ENCODE assay signal across 8 mouse cellular contexts in the genomic region with DNA sequence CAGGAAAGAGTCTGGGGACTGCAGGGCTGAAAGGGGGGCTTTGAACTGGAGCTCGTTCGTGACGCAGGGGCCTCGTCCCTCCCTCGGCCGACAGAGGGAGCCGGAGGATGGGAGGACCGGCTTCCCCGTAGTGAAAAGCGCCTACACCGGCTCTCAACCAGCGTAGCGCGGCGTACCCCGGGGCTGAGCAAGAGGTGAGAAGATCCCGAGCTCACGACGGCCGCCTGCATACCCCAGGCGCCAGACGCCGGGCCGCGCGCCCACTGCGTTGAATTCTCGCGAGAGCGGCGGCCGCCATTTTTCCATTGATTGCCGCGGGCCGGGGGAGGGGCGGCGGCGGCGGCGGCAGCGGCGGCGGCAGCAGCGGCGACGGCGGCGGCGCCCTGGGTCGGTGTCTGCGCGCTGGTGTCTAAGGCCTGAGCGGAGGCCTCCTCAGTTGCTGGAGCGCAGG. TPM values are rescaled to one million over a fixed set of nuclear protein-coding genes. Genes with fewer than 3 reads are reported as not detected.
A peak's percentile ranks its signal among the peaks of the same experiment; 100 is the strongest.
DNase-seq lines count a peak whose midpoint lies in the region; ATAC-seq lines count a peak whose summit lies in the region.

A gene (plus strand): TSS at position 355 of the 451 bp plus-strand sequence.

- peaks cover 12% of the 10 kb centered on the region; the same call in 1 of the 2 replicates for H3K27me3 ChIP-seq in forebrain, embryonic 10.5 days (ENCODE audit: poor library complexity, severe bottlenecking)
- no peaks in the 10 kb centered on the region for H3K27me3 ChIP-seq in heart, embryonic 14.5 days (ENCODE audit: control insufficient read depth, insufficient read depth, low read length)
- no peaks in the 10 kb centered on the region for H3K27me3 ChIP-seq in liver, embryonic 12.5 days (replicated peaks)
- no peaks in the 10 kb centered on the region for H3K27me3 ChIP-seq in splenic B cell, adult 2 months (ENCODE audit: control insufficient read depth, insufficient read depth, low read length, poor library complexity, severe bottlenecking)

- peak; percentile 84 for DNase-seq in CD8-positive naive resting alpha-beta T cell, adult 2 months (ENCODE audit: low read depth in 2 of 2, low spot score in 2 of 2)
- DNase-seq in c-Kit-negative CD71-positive TER-119-positive erythroid progenitor cells, embryonic 14.5 days (ENCODE audit: low read depth, low spot score), result peak; percentile 67
- peak; percentile 85 for DNase-seq in forebrain, embryonic 10.5 days (ENCODE audit: extremely low spot score, low spot score)
- peak; percentile 90 for DNase-seq in kidney, postnatal 14 days
- DNase-seq in naive thymus-derived CD4-positive, alpha-beta T cell, adult 2 months (ENCODE audit: low read depth), result peak; percentile 93
- peak; percentile 88 for DNase-seq in splenic B cell, adult 2 months (ENCODE audit: low read depth, low spot score)

- H3K36me3 ChIP-seq in forebrain, embryonic 10.5 days (replicated peaks), result peaks cover 6% of the 10 kb centered on the region
- H3K36me3 ChIP-seq in heart, embryonic 14.5 days (ENCODE audit: control insufficient read depth, insufficient read depth, low read length), result peaks cover under 1% of the 10 kb centered on the region; the same call in 1 of the 2 replicates
- peaks cover 2% of the 10 kb centered on the region; the same call in 1 of the 2 replicates for H3K36me3 ChIP-seq in liver, embryonic 12.5 days
- no peaks in the 10 kb centered on the region for H3K36me3 ChIP-seq in splenic B cell, adult 2 months (ENCODE audit: control insufficient read depth, insufficient read depth, low read length, poor library complexity, severe bottlenecking)

- H3K4me2 ChIP-seq in heart, embryonic 14.5 days (ENCODE audit: low read length), result peak within 1 kb of the TSS; percentile 84
- peak within 1 kb of the TSS; percentile 94 for H3K4me2 ChIP-seq in liver, embryonic 12.5 days

- ATAC-seq in heart, embryonic 14.5 days (ENCODE audit: insufficient number of reproducible peaks, insufficient read depth, low FRiP score, low read depth), result peak; percentile 88
- peak; percentile 79 for ATAC-seq in liver, embryonic 12.5 days

- H3K4me1 ChIP-seq in forebrain, embryonic 10.5 days, result peaks cover 32% of the 10 kb centered on the region
- peaks cover 3 to 32% of the 10 kb centered on the region in 2 experiments; a peak in 3 of 4 replicates for H3K4me1 ChIP-seq in heart, embryonic 14.5 days (ENCODE audit: control insufficient read depth in 2 of 2, insufficient read depth in 2 of 2, low read length in 2 of 2)
- H3K4me1 ChIP-seq in liver, embryonic 12.5 days, result peaks cover 38% of the 10 kb centered on the region

- under 1% methylated on average over 54 of the region's 54 CpGs for WGBS in forebrain, embryonic 10.5 days
- 1% methylated on average over 39 of the region's 54 CpGs for WGBS in heart, embryonic 14.5 days
- under 1% methylated on average over 41 of the region's 54 CpGs for WGBS in liver, embryonic 12.5 days (ENCODE audit: insufficient replicate concordance)

- H3K9ac ChIP-seq in heart, embryonic 14.5 days (ENCODE audit: low read length), result peak within 1 kb of the TSS; percentile 99
- peak within 1 kb of the TSS; percentile 99 for H3K9ac ChIP-seq in liver, embryonic 12.5 days

- H3K27ac ChIP-seq in forebrain, embryonic 10.5 days, result peak within 1 kb of the TSS; percentile 99
- H3K27ac ChIP-seq in heart, embryonic 14.5 days (replicated peaks in 1 of 2; ENCODE audit: control insufficient read depth in 1 of 2, insufficient read depth in 1 of 2, low read depth in 2 of 2, low read length in 2 of 2), result peak within 1 kb of the TSS; percentile 95 to 97
- peak within 1 kb of the TSS; percentile 95 for H3K27ac ChIP-seq in liver, embryonic 12.5 days

- H3K4me3 ChIP-seq in forebrain, embryonic 10.5 days, result peak within 1 kb of the TSS; percentile 94
- peak within 1 kb of the TSS; percentile 78 to 98 for H3K4me3 ChIP-seq in heart, embryonic 14.5 days (ENCODE audit: control insufficient read depth in 1 of 2, insufficient read depth in 1 of 2, low read depth in 1 of 2, low read length in 2 of 2)
- peak within 1 kb of the TSS; percentile 95 for H3K4me3 ChIP-seq in liver, embryonic 12.5 days

- H3K9me3 ChIP-seq in forebrain, embryonic 10.5 days, result no peaks in the 10 kb centered on the region
- no peaks in the 10 kb centered on the region for H3K9me3 ChIP-seq in heart, embryonic 14.5 days (ENCODE audit: control insufficient read depth, low read length)
- no peaks in the 10 kb centered on the region for H3K9me3 ChIP-seq in liver, embryonic 12.5 days (replicated peaks)

RNA-seq across cellular contexts. Expression of the gene that starts here (rescaled TPM):
- 86.0 and 88.3 TPM in 2 replicates for polyA plus RNA-seq in forebrain, embryonic 10.5 days (2016; fragmentation: Nextera tagmentation; extraction: Ambion mirVana)
- 77.7 and 79.5 TPM in 2 replicates for polyA plus RNA-seq in heart, embryonic 14.5 days (2014; fragmentation: Nextera tagmentation; extraction: Ambion mirVana)
- 36.9 and 37.2 TPM in 2 replicates for polyA plus RNA-seq in liver, embryonic 12.5 days (2016; fragmentation: Nextera tagmentation; extraction: Ambion mirVana)

Comparison
In these comparisons a context has a peak if more than half of its experiments do, and no peak if none do; other contexts are left out.
1. Peak in every context shown above with its lines: DNase-seq, ATAC-seq, H3K4me3 ChIP-seq and H3K27ac ChIP-seq.